Mouse (Mus musculus): ENCODE data around the gene Veph1. TPM values are rescaled to one million over a fixed set of nuclear protein-coding genes. Genes with fewer than 3 reads are reported as not detected.
A peak's percentile ranks its signal among the peaks of the same experiment; 100 is the strongest.
"Not testable (repeated sequence)": the region's sequence is repeated elsewhere in the genome, so short reads cannot be mapped to it uniquely, and the experiment has no call there.

The Veph1 gene
- total RNA-seq, 2 experiments from 2014 or later, result 1.3 to 2.8 TPM

DNA sequence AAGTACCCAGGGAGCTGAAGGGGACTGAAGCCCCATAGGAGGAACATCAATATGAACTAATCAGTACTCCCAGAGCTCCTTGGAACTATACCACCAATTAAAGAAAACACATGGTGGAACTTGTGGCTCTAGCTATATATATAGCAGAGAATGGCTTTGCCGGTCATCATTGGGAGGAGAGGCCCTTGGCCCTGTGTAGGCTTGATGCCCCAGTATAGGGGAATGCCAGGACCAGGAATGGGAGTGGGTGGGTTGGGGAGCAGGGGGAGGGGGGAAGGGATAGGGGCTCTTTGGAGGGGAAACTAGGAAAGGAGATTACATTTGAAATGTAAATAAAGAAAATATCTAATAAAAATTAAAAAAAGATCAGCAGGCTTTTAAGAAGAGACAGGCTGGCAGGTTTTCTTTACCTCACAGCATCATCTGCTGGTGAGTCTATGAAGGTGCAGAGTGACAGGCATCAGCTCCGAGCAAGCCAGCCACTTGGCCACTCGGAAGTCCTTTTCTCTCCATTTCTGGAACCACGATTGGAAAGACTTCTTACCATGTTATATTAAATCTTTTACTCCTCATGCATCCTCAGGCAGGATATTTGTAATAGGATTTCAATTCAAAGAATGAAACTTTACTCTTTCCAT is 60.3 kb downstream of the Veph1 start:
- not testable (repeated sequence) for DNase-seq
- intact Hi-C loops (cut with DNase I), result loop anchor here (5.0 kb wide), 1 partner anchor 234 kb away; no protein-coding TSS in a partner anchor

DNA sequence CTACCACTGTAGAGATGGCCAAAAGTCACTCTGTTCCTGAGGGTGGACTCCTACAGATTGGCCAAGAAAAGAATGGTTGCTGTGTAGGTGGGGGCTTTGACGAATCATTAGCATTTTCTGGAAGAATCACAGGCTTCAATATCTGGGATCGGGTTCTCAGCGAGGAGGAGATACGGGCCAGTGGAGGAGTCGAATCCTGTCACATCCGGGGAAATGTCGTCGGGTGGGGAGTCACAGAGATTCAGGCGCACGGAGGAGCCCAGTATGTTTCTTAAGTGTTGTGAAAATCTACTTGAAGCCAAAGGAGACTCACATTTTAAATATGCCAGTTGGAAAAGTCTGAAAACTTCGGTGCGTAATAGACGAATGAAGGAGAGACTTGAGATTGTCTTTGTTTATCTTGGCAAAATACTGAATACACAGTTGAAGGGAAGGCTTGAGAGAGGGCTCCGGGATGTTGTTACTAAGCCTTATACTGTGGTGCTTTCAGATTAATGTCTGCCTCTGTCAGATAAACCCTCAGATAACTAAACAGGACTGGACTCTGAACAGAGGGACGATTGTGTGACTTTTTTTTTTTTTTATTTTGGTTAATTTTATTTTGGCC is 71.6 kb downstream of the Veph1 start:
- intact Hi-C loops (cut with DNase I), result no loop called here
- DNase-seq, result no peak

DNA sequence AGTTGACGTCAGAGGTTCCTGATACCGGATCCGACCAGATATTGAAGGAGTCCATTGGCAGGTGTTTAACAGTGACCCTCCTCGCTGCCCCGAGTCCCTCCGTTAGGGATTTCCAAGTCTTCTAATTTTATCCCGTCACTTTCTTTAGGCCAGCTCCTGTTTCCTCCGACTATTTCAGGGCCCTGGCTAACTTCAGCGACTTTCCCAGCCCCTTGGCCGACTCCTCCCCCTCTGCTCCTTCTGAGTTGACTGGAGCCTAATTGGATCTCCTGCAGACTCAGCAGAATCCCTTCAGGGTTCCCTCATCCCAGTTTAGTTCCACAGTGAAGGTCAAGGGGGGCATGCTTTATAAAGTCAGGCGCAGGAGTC is 75.4 kb downstream of the Veph1 start:
- DNase-seq, result no peak
- intact Hi-C loops (cut with DNase I), result no loop called here

DNA sequence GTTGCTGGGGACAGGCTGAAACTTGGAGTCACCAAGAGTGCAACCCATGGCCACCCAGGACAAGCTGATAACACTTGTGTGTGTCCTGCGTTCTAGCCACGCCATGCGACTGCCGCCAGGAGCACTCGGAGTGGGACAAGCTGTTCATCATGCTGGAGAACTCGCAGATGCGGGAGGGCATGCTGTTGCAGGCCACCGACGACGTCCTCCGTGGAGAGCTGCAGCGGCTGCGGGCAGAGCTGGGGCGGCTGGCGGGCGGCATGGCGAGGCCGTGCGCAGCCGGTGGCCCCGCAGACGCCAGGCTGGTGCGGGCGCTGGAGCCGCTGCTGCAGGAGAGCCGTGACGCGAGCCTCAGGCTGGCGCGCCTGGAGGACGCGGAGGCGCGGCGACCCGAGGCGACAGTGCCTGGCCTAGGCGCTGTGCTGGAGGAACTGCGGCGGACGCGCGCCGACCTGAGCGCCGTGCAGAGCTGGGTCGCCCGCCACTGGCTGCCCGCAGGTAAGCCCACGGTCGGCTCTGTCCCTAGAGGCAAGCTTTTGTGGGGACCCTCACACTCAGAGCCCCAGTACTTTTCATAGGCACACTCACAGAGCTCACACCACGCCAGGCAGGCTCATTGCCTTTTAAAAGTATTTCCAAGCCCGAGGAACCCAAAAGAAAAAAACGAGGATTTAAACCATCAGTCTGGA is 75.9 kb downstream of the Veph1 start:
- intact Hi-C loops (cut with DNase I), result no loop called here
- peak; percentile 46 for DNase-seq

DNA sequence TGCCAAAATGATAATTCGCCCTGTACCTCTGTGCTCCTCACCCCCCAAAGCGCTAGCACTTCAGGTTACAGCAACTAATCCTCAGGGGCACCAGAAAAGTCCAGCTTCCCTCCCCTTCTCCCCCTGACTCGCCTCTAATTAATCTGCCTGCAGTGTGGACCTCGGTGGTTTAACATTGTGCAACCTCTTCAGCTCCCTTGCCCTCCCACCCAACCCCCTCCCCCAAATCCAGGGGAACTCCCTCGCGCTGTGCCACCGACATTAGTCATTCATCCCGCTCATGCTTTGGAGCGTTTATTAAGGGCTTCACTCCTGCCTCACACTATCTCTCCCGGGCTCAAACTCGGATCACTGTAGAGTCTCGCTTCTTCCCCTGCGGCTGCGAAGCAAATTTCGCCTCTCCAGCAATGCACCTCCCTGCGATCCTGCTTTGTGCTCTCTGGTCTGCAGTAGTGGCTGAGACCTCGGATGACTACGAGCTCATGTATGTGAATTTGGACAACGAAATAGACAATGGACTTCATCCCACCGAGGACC is 76.9 kb downstream of the Veph1 start, which contains the start of gene Ptx3:
Ptx3 (plus strand) TSS at position 256 of the 537 bp plus-strand sequence.
- DNase-seq, result peak; percentile 15
- intact Hi-C loops (cut with DNase I), result no loop called here

DNA sequence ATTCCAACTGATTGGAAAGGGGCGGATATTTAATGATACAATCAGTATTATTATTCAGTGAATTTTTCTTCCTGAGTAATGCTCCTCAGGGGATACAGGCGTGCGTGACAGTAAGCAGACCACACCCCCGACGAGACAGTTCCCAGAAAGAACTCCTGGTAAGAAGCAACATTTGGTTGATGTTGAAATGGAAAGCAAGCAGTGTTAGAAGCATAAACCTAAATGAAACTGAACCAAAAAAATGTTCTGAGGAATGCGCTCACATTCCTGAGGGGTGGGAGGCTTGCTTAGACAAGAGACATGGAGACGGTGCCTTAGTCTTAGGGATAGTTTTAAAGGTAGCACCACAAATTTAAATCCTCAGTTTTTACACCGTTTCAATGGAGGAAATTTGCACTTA is 80.9 kb downstream of the Veph1 start:
- no peak for DNase-seq
- intact Hi-C loops (cut with DNase I), result no loop called here

DNA sequence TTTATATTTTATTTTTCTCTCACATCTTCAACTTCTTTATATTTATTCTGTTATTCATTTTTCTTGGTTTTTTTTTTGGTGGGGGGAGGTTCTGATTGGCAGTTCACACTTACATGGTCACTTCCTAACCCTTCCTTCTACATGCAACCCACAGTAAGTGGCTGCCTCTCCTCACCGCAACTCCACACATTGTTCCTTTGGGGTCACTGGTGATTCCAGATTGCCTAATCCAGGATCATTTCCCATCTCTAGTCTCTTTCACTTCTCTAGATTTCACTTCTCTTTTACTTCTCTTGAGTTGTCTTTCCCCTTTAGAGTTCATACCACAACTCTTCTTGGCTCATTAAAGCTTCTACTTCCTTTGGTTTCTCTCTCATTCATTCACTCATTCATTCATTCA is 83.1 kb downstream of the Veph1 start:
- intact Hi-C loops (cut with DNase I), result no loop called here
- no peak for DNase-seq

DNA sequence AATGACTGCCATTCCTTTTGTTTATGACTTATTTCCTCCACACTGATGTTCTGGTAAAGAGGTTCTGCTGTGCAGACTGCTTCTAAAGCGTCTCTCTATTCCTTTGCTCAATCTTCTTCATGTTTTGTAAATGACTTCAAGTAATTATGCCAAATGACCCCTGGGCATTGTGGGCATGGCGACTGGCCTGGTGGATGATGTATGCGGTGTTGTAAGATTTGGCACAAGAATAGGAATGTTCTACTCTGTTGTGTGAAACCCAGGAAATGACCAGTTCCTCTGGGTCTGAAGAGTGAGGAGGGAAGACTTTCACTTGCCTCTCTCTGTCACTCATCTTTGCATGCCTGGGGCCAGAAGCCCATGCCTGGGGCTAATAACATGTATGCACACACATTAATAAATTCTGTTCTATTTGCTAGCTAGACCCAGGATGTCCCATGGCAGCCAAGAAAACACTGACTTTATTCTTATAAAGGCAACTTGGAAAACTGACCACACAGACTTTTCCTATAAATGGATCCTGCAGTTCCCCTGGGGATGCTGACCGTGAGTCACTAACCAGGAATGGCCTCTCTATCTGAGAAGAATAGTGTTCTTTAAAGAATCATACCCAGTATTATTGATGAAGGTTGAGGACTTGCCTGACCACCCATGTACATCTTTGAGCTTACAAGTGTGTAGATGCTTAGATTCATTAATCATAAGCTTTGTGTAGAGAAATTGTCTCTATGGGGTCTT is 87.6 kb downstream of the Veph1 start:
- intact Hi-C loops (cut with DNase I), result no loop called here
- no peak for DNase-seq

DNA sequence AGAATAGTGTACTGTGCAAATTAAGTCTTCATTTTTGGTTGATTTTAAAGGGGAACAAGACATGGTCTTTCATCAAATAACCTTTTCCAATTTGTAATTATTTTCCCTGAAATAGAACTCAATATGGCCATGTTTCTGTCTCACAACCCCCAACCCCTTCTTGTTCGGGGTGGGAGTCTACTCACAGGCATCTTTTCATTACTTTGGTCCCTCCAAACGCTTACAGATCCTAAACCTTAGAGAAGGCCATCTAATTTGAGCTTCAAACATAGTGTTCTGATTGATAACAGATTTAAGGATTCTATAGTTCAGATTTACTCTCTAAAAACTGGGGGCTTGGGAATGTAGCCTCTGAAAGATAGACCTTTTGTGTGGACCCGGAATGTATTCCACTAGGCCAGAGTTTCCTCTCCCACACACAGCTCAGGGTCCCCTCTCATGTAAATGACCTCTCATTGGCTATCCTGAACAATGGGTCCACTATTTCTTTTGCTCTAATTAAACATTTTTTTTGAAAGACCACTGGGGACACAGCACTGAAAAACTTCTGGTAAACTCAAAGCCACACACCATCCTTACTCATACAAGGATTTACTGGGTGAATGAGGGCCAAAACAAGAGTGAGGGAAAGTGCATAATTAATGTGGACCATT is 102.6 kb downstream of the Veph1 start:
- intact Hi-C loops (cut with DNase I), result no loop called here
- no peak for DNase-seq

DNA sequence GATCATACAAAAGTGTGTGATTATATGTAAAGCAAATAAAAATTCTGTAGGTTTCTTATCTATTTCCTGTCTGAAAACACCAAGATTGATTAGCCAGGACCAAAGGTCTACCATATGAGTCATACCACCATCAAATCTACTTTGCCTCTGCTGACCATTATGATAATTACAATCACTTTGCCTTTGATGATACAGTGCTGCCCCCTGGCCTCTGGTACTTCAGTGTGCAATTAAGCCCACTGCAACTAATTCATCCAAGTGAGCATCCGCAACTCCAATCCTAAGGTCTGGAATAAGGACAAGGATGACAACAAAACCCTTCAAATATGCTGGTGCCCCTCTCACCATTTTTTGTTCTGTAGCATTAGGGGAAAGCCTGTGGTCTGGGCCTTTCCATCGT is 117.0 kb downstream of the Veph1 start:
- peak; percentile 27 for DNase-seq
- intact Hi-C loops (cut with DNase I), result no loop called here

DNA sequence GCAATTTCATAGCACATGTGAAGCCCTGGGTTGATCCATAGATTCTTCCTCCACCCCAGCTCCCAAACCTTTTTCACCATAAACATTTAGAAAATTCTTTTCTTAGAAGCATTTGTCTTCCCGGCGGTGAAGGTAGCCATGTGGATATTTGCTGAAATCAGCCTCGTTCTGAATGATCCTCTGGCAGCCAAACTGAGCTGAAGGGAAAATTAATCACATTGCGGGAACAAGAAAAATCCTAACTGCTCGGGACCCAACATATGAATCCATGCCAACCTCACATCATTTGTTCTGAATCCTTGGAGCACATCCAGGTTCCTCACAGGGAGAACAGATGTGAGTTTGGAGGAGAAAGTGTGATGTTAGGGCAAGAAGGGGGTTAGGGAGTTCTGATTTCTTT is 123.7 kb downstream of the Veph1 start:
- intact Hi-C loops (cut with DNase I), result no loop called here
- DNase-seq, result peak; percentile 37

DNA sequence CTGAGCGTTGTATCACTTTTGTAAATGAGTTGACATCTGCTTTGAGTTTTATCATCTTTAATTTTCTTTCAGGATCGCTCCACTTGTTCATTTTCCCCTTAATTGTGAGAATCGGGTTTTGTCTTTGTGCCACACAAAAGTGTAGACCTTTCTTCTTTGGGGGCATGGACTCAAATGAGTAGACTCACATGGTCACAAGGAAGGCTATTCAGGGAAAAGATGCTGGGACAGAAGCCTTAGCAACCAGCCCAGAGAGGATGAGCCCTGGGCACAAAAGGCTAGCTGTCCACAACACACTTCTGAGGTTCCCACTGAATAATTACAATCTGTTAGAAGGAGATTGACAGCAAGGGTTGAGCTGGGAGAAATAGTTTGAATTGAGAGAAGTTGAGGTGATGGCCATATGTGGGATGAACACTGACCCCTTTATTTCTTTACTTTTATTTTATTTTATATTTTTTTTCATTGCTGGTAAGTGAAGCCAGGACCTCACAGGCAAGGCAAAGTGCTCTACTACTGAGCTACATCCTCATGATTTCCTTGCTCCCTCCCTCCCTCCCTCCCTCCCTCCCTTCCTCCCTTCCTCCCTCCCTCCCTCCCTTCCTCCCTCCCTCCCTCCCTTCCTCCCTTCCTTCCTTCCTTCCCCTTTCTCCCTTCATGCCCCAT is 126.6 kb downstream of the Veph1 start:
- peak; percentile 10 for DNase-seq

DNA sequence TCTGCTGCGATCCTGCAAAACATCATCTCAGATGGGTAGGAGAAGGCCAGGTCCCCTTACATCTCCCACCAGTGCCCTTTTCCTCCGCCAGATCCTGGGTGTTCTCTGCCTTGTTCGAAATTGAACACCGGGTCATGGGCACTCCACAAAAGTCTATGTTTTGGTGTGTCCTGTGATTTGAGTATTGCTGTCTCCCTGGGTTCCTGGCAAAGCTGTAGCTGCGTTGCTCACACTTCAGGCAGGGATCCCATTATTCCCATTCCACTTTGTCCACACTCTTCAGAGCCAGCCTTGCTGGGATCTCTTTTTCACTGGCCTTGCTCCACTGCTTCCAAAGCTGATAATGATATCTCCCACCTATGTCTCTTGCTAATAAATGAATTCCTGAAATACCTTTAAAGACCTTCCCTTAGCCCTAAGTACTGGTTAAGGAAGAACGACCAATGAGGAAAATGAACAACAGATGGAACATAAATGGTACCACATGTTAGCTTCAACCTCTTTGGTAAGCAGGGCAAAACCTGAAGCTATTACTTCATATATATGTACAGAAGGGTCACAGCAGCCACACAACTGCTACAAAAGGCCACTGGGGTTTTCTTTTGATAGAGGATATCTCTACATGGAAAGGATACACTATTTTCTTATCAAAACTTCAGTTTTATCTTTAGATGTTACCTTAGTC is 129.9 kb downstream of the Veph1 start:
- intact Hi-C loops (cut with DNase I), result no loop called here
- DNase-seq, result no peak

More for the DNA sequence above, 126.6 kb downstream of the Veph1 start:
- intact Hi-C loops (cut with DNase I), result no loop called here

DNA sequence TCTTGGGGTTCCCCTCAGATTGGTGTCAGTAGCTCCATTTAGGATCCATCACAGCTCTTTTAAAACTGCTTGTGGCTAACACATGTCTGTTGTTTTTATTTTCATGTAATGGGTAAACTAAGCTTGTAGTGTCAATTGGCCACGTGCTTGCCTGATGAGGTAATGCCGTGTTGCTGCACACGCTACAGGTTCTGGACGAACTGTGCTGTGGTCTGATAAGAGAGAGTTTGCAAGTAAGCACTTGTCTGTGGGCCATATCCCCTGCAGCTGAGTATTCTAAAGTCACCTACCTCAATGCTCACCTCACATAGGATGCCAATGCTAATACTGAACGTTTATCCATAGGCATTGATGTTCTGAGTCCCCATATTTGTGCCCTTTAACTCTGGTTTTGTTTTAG is 131.6 kb downstream of the Veph1 start:
- intact Hi-C loops (cut with DNase I), result no loop called here
- DNase-seq, result no peak

DNA sequence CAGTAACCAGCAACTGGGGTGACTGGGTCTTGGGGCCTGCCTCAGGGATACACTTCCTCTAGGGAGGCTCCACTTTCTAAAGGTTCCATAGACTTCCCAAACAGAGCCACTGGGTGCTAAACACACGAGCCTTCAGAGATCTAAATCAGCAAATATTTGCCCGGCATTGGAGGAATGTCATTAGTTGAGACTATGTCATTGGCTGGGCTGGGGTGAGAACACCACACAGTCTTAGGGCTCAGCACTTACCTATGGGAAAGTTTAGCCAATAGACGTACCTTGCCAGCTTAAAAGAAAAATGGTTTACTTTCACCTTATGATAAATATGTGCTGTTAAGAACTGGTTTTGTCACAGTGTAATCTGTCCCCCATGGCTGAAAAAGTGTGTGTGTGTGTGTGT is 132.1 kb downstream of the Veph1 start:
- intact Hi-C loops (cut with DNase I), result no loop called here
- DNase-seq, result no peak

DNA sequence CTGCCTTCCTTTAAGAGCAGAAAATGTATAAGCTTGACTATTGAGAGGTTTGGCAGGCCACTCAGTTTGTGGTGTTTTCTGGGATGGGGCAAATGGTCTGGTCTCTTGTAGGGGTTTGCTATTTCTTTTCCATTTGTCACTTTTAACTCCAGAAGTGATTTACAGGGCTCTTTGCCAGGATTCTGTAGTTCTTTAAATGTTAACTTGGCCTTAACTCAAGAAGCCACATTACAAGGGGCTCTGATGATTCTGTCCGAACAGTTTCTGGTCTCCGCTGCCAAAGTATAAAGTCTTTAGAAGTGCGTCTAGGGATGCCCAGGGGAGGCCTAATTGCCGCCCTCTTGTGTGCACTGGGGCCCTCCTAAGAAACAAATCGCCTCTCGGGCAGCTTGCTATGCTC is 134.0 kb downstream of the Veph1 start:
- intact Hi-C loops (cut with DNase I), result no loop called here
- peak; percentile 19 for DNase-seq

DNA sequence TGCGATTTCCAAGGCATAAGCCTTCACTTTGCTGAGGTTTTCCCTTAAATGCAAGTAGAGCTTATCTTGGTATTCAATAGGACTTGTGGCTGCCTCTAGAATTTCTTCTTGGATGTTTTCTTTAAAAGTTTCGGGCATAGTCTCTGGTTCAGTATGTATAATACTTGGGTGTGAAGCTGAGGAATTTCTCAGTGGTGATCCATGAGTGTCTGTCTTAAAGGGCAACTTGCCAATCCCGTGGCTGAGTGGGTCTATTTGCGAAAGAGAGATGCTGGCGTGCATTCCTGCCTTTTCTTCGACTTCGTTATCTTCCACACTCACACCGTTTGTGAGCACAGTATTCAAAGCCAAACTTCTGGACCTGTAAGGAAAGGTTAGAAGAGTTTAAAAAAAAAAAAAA is 138.7 kb downstream of the Veph1 start:
- no peak for DNase-seq
- intact Hi-C loops (cut with DNase I), result no loop called here

DNA sequence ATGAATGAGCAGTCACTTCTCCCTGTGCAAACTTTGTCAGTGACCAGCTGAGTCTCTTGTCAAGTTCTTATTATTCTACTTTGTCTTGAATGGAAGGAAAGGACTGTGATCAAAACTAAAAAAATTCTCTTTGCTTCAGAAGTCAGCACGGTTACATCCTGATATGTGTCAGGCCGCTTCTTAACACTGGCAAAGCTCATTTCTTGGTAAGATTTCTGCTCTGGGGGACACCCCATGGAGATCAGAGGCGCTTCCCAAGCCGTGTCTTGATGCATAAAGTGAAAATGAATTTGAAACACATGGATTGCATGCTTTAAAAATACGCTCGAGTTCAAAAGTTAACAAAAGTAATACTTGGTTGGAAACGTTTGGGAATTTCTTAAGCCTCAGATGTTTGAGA is 159.0 kb downstream of the Veph1 start:
- DNase-seq, result no peak

DNA sequence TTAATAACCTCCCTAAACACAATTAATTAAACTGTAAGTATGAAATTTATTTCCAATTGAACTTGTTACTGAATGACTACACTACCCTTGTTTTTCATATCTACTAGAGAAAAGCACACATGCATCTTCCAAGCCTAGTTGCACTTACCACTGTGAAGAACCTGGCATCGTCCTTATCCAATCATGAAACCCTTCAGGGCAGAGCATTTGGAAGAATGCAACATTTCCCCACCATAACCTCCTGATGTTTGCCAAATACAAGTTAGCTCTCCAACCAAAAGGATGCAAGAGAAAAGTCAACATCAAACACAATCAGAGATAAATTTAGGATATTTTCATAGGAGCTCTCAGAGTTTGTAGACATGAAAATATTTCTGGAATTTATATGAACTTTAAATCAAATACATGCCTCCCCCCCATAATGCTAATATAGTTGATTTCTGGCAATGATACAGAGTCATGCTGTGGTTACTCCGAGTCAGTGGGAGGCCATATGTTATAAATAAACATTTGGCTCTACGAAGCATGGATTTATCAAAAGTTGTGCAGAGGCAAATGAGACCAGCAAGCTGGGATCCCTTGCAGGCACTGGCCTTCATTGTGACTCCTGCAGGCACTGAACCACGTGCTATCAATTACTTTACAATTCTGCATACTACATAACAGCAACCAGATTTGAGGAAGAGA is 165.2 kb downstream of the Veph1 start:
- intact Hi-C loops (cut with DNase I), result no loop called here
- no peak for DNase-seq

More for the DNA sequence above, 159.0 kb downstream of the Veph1 start:
- intact Hi-C loops (cut with DNase I), result no loop called here
